Mouse (Mus musculus) MEL-GATA-1-ER (cell line): ENCODE data around the gene C2cd2.
A peak's percentile ranks its signal among the peaks of the same experiment; 100 is the strongest.
"Not testable (repeated sequence)": the region's sequence is repeated elsewhere in the genome, so short reads cannot be mapped to it uniquely, and the experiment has no call there.

Source experiments
- DNase-seq: peaks from one replicate; pipeline ENCODE4 v3.0.0-alpha.2; 2012; ENCODE audit warnings: low read depth; ENCODE audit errors: extremely low read depth

The C2cd2 gene

DNA sequence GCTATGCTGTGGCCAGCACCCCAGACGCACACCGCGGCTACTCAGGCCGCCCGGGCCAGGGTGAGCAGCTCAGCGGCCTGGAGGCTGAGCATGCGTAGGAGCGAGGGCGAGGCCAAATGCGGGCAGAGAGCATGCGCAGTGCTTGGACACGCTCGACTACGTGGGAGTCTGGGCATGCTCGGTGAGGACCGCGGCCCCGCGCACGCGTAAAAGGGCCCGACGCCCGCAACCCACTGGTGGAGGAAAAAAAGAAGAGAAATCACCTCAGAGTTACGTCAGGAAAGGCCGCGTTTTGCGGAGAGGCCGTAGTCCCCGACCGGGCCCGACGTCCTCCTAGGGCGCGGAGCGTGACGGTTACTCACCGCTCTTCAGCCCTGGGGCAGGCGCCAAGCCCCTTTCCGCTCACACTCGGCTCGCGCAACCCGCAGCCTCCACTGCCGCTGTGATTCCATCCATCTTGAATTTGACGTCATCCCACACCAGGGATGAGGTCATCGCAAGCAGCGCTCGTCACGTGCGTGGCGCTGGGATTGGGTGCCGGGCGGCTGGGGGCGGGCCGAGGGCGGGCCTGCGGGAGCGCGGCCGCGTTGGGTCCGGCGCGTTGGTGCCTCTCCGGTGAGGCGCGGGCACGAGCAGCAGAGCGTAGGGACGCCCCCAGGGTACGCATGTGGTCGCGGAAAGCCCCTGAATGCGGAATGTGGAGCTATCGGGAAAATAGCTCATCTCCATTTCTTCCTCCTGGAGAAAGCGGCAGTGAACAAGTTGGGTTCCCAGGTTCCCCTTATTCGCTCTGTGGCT, at the start of gene C2cd2, which contains the start of gene Zbtb21:
TSS of gene C2cd2 (minus strand) at position 448 of the 798 bp plus-strand sequence.
TSS of gene Zbtb21 (minus strand) at position 472 of the 798 bp plus-strand sequence.
- peak; percentile 79 for DNase-seq

- not testable (repeated sequence) for DNase-seq
These were observed 35.0 kb upstream of the C2cd2 start for GRCm38 (mm10) chr16:97997383-97997731.

DNA sequence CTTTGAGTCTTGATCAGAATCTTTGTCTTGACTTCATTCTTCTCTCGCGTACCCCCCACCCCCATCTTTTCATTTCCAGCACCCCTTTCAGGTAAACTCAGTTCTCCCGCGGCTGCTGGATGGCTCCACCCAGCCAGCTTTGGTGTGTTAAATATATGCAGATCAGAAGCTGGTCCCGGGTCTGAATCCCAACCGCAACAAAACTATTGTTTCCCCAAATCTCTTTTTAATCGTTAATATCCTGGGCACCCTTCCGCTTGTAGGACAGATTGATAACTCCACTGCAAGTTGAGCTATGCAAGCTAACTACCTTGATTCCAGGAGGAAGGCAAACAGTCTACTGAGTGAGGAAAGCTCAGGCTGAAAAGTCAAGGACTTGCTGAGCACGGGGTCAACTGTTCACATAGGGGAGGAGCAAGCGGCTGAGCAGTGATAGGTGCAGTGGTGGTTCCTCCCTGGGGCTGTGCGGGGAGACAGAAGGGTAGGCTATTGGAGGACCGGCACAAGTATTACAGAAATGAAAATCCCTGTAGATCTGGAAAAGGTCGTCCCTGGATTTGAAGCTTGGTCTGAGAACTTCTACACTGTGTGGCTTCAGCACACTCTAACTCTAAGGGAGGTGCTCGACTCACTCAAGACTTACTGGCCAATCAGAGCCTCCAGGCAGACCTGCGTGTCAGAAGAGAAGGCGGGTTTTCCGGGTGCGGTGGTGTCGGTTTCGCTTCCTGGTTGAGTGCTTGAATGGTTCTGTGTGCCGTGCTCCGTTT, 34.4 kb upstream of the C2cd2 start, which contains the start of gene B230307C23Rik:
TSS of gene B230307C23Rik (plus strand) at position 700 of the 767 bp plus-strand sequence.
- peak; percentile 87 for DNase-seq

- peak; percentile 68 for DNase-seq
These were observed 33.6 kb upstream of the C2cd2 start for GRCm38 (mm10) chr16:97995849-97996615.

- not testable (repeated sequence) for DNase-seq
These were observed 30.1 kb upstream of the C2cd2 start for GRCm38 (mm10) chr16:97992477-97992876.

- no peak for DNase-seq
These were observed 29.1 kb upstream of the C2cd2 start for GRCm38 (mm10) chr16:97991517-97991916.

- no peak for DNase-seq
These were observed 22.2 kb upstream of the C2cd2 start for GRCm38 (mm10) chr16:97984589-97984988.

GRCm38 (mm10) chr16:97981362-97981761, 19.0 kb upstream of the C2cd2 start:
- DNase-seq, result no peak

- no peak for DNase-seq
These were observed 15.3 kb upstream of the C2cd2 start for GRCm38 (mm10) chr16:97977722-97978121.

DNA sequence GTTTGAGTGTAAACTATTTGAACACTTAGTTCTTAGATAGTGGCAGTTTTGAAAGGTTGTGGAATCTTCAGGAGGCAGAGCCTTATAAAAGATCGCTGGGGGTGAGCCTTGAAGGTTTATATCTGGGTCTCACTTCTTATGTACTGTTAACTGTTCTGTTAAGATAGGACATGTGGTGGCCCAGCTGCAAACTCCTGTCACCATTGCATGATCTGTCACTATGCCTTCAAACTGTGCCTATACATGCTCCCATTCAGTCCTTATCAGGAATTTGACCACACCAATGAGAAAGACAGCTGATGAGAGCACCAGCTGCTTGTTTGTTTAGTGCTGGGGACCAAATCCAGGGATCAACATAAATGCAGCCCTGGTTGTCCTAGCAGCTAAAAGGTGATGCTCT, 14.9 kb upstream of the C2cd2 start:
- no peak for DNase-seq

DNA sequence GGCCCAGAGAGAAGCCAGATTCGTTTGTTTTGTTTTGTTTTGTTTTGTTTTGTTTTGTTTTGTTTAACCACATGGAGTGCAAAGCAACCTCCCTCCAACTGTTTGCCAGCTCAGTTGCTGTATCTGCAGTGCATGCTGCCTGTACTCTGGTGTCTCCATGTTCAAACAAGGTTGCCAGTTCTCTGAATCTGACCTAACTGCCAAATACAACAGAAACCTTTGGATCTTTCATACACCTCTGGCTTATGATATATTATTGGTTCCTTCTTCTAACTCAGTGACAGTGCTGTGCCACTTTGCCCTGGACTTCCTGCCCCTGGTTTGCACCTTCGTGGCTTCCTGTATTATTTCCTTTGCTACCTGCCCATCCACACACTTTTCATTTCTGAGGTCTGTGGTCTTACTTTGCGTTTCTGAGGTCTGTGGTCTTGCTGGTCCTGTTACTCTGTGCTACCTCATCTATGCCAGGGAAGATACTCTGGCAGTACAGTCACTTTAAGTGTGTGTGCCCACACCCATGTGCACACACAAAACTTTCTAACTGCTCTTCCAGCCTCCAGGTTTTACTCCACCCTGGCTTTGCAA, 1.6 kb upstream of the C2cd2 start:
- no peak for DNase-seq

- DNase-seq, result peak; percentile 16
These were observed 832 bp downstream of the C2cd2 start for GRCm38 (mm10) chr16:97961381-97962150.

- peak; percentile 26 for DNase-seq
These were observed 2.0 kb downstream of the C2cd2 start for GRCm38 (mm10) chr16:97960348-97960747.

- DNase-seq, result peak; percentile 62
These were observed 3.9 kb downstream of the C2cd2 start for GRCm38 (mm10) chr16:97958401-97958973.

GRCm38 (mm10) chr16:97957626-97958025, 4.8 kb downstream of the C2cd2 start:
- DNase-seq, result peak; percentile 26

GRCm38 (mm10) chr16:97956011-97956410, 6.4 kb downstream of the C2cd2 start:
- DNase-seq, result no peak

- DNase-seq, result no peak
These were observed 9.1 kb downstream of the C2cd2 start for GRCm38 (mm10) chr16:97953300-97953699.

- DNase-seq, result no peak
These were observed 9.6 kb downstream of the C2cd2 start for GRCm38 (mm10) chr16:97952801-97953200.

DNA sequence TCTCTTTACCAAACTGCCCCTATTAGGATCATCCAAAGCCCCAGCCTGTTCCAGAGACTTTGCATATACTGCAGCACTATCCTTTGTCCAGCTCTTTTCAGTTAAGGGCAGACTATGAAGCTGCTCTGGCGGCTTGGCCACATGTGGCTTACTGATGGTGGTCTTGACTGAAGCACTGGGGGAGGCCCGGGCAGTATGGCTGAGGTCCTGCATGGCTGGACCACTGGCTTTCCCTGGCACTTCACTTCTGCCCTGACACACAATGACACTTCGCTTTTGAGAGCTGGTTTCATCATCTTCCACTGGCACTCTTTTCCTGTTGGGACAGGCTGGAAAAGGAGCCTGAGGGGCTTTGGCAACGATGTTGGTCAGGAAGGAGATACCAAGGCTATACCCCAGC, 10.0 kb downstream of the C2cd2 start:
- no peak for DNase-seq

- no peak for DNase-seq
These were observed 12.3 kb downstream of the C2cd2 start for GRCm38 (mm10) chr16:97950061-97950460.
